Mouse (Mus musculus): Measurements from ENCODE around the gene Tlr7. TPM values are rescaled to one million over a fixed set of nuclear protein-coding genes. Genes with fewer than 3 reads are reported as not detected.
"Not testable (repeated sequence)": the region's sequence is repeated elsewhere in the genome, so short reads cannot be mapped to it uniquely, and the experiment has no call there.

Gene Tlr7
- polyA plus RNA-seq (2016; fragmentation: Nextera tagmentation; extraction: Ambion mirVana): 0.16 and 0.19 TPM in 2 replicates

DNA sequence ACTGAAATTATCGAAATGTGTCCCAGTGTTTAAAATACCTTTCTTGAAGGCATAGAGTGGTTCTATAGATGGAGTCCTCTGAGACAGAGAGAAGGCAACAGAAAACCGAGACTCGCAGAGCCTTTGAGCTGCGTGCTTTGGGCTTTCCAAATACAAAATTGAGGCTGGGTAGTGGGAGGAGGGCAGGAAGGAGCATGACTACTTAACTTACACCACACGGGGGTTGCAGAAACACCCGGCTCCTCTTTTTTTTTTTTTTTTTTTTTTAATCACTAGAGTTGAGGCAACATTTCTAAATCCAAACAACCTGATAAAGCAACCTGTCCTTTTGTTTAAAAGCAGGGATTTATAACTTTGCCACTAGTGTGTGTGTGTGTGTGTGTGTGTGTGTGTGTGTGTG lies at the start of gene Tlr7:
Gene Tlr7, minus strand, starts transcription at position 160 of the 400 bp plus-strand sequence.
- H3K4me1 ChIP-seq: no peaks in the 10 kb centered on the region
- H3K9me3 ChIP-seq: no peaks in the 10 kb centered on the region
- DNase-seq (ENCODE audit: low spot score): no peak
- H3K27me3 ChIP-seq (replicated peaks; ENCODE audit: low read depth, poor library complexity, severe bottlenecking): peaks cover 84% of the 10 kb centered on the region
- H3K27ac ChIP-seq (replicated peaks): no peak within 1 kb of the TSS
- no peak within 1 kb of the TSS for H3K4me3 ChIP-seq
- H3K36me3 ChIP-seq (replicated peaks): no peaks in the 10 kb centered on the region
- 81% methylated on average over 6 of the region's 6 CpGs for WGBS

DNA sequence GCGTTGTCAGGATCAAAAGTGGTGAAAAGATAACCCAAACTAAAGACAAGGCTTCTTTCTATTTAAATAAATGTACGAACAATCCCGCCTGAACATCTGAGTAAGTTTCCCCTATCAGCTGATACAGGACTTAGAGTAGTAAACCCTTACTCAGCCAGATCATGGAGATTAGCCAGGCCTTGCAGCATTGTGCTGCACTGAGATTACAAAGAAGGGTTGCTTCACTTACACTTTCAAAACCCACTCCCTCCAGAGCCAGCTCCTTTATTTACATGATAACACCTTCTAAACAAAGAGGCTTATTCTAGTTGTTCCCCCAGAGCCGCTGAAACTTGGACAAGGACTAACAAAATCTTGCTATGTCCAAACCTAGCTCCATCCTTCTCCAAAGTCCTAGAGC lies 49.7 kb upstream of the Tlr7 start:
- H3K4me1 ChIP-seq: no peaks in the 10 kb centered on the region
- peaks cover 89% of the 10 kb centered on the region for H3K27me3 ChIP-seq (replicated peaks; ENCODE audit: low read depth, poor library complexity, severe bottlenecking)
- no peak for DNase-seq (ENCODE audit: low spot score)
- H3K27ac ChIP-seq (replicated peaks): no peak overlapping the region
- 62% methylated on average over 4 of the region's 4 CpGs for WGBS
- no peaks in the 10 kb centered on the region for H3K36me3 ChIP-seq (replicated peaks)
- no peaks in the 10 kb centered on the region for H3K9me3 ChIP-seq
- H3K4me3 ChIP-seq: no peak overlapping the region

GRCm38 (mm10) chrX:167361231-167361630 lies 30.9 kb upstream of the Tlr7 start:
- peaks cover 94% of the 10 kb centered on the region for H3K27me3 ChIP-seq (replicated peaks; ENCODE audit: low read depth, poor library complexity, severe bottlenecking)
- H3K27ac ChIP-seq (replicated peaks); DNase-seq (ENCODE audit: low spot score); H3K4me1 ChIP-seq; H3K4me3 ChIP-seq; H3K9me3 ChIP-seq: not testable (repeated sequence)
- H3K36me3 ChIP-seq (replicated peaks): peaks cover 15% of the 10 kb centered on the region; the same call in 1 of the 2 replicates
- WGBS: 81% methylated on average over 3 of the region's 3 CpGs

DNA sequence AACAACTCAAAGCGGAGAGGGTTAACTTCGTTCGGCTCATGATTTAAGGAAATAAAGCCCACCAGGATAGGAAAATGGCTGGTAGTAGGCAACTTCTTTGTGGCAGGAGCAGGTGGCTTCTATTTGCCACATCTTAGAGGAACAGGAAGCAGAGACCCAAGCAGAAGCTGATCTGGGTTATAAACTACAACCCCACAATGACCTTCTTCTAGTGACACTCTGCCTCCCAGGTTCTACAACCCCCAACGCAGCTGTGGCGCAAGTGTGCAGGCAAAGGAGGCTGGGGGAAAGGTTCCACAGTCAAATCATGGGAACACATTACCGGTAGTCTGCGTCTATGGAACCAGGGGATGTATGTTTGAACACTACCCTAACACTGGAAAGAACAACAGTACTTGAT lies 29.3 kb upstream of the Tlr7 start:
- peaks cover 95% of the 10 kb centered on the region for H3K27me3 ChIP-seq (replicated peaks; ENCODE audit: low read depth, poor library complexity, severe bottlenecking)
- WGBS: 86% methylated on average over 7 of the region's 7 CpGs
- H3K4me1 ChIP-seq: no peaks in the 10 kb centered on the region
- H3K36me3 ChIP-seq (replicated peaks): peaks cover 15% of the 10 kb centered on the region; the same call in 1 of the 2 replicates
- H3K27ac ChIP-seq (replicated peaks): no peak overlapping the region
- H3K4me3 ChIP-seq: no peak overlapping the region
- no peaks in the 10 kb centered on the region for H3K9me3 ChIP-seq
- DNase-seq (ENCODE audit: low spot score): no peak

GRCm38 (mm10) chrX:167357415-167357814 lies 27.1 kb upstream of the Tlr7 start:
- Histone ChIP-seq H3K4me1 (no peaks in the 10 kb centered on the region), H3K4me3 (no peak overlapping the region), H3K27ac (replicated peaks) (no peak overlapping the region), H3K36me3 (replicated peaks) (peaks cover 13% of the 10 kb centered on the region; the same call in 1 of the 2 replicates), H3K9me3 (no peaks in the 10 kb centered on the region), H3K27me3 (replicated peaks; ENCODE audit: low read depth, poor library complexity, severe bottlenecking) (peaks cover 91% of the 10 kb centered on the region)
- 77% methylated on average over 2 of the region's 2 CpGs for whole genome bisulfite sequencing
- DNase-seq (ENCODE audit: low spot score): no peak

DNA sequence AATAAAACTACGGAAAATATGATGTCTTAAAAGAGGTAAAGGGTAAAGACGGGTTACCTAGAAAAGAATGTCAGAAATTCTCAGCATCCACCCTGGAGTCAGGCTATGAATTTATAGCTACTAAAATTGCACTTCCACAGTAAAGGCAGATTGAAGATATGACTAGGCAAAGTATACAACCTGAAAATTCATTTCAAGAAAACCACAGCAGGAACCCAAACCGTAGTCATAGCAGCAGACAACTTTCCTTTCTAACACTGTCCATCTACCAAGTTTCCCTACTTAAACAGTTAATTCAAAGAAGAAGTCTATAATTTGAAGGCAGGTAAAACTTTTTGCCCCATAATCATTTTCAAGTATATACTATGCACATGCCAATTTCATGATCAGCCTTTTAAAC lies 25.6 kb upstream of the Tlr7 start:
- no peak for DNase-seq (ENCODE audit: low spot score)
- Histone ChIP-seq H3K9me3 (no peaks in the 10 kb centered on the region), H3K4me3 (no peak overlapping the region), H3K36me3 (replicated peaks) (peaks cover under 1% of the 10 kb centered on the region; the same call in 1 of the 2 replicates), H3K27ac (replicated peaks) (no peak overlapping the region), H3K27me3 (replicated peaks; ENCODE audit: low read depth, poor library complexity, severe bottlenecking) (peaks cover 84% of the 10 kb centered on the region), H3K4me1 (no peaks in the 10 kb centered on the region)
- WGBS: 91% methylated on average over 3 of the region's 3 CpGs

GRCm38 (mm10) chrX:167353617-167354016 lies 23.3 kb upstream of the Tlr7 start:
- no peak overlapping the region for H3K27ac ChIP-seq (replicated peaks)
- H3K36me3 ChIP-seq (replicated peaks): peaks cover 4% of the 10 kb centered on the region; the same call in 1 of the 2 replicates
- peaks cover 84% of the 10 kb centered on the region for H3K27me3 ChIP-seq (replicated peaks; ENCODE audit: low read depth, poor library complexity, severe bottlenecking)
- DNase-seq (ENCODE audit: low spot score): no peak
- WGBS: 93% methylated on average over 2 of the region's 2 CpGs
- no peak overlapping the region for H3K4me3 ChIP-seq
- H3K9me3 ChIP-seq: no peaks in the 10 kb centered on the region
- H3K4me1 ChIP-seq: no peaks in the 10 kb centered on the region

DNA sequence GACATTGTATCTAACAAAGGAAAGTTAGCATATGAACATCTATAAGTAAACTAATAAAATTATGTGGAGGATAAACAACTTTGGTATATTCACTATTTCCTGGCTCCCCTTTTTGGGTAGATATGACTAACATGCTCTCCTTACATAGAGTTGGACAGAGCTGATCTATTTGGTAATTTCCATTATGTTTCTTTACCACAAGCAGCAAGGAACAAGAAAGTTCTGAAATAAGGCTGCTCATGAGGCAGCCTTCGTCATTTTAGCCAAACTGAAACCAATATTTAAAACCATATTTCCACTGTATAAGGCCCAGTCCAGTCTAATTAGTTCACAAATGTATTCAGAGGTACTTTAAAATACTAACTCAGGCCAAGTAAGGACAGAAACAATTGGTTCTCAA lies 16.1 kb upstream of the Tlr7 start:
- no peaks in the 10 kb centered on the region for H3K4me1 ChIP-seq
- H3K4me3 ChIP-seq: no peak overlapping the region
- 85% methylated on average over 1 of the region's 1 CpGs for WGBS
- H3K9me3 ChIP-seq: no peaks in the 10 kb centered on the region
- H3K36me3 ChIP-seq (replicated peaks): peaks cover 4% of the 10 kb centered on the region; the same call in 1 of the 2 replicates
- no peak overlapping the region for H3K27ac ChIP-seq (replicated peaks)
- H3K27me3 ChIP-seq (replicated peaks; ENCODE audit: low read depth, poor library complexity, severe bottlenecking): peaks cover 83% of the 10 kb centered on the region
- DNase-seq (ENCODE audit: low spot score): no peak

DNA sequence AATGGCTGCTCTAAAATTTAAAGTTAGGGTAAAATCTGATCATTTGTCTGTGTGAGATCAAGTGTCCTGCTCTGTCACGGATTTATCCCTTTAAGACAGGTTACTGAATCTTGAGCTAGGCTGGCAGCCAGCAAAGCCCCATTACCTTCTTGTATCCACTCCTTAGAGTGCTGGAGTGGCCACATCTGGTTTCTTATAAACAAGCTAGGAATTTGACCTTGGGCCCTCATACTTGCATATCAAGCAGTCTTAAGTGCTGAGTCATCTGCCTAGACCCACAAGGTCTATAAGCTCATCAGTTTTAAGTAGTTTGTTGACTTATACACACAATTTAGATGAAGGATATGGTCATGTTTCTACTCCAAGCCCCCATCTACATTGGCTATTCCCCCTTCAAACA lies 14.0 kb upstream of the Tlr7 start:
- Histone ChIP-seq H3K27ac (replicated peaks) (no peak overlapping the region), H3K36me3 (replicated peaks) (no peaks in the 10 kb centered on the region), H3K4me1 (no peaks in the 10 kb centered on the region), H3K9me3 (no peaks in the 10 kb centered on the region), H3K27me3 (replicated peaks; ENCODE audit: low read depth, poor library complexity, severe bottlenecking) (peaks cover 86% of the 10 kb centered on the region), H3K4me3 (no peak overlapping the region)
- no peak for DNase-seq (ENCODE audit: low spot score)
- WGBS: 86% methylated on average over 1 of the region's 1 CpGs

DNA sequence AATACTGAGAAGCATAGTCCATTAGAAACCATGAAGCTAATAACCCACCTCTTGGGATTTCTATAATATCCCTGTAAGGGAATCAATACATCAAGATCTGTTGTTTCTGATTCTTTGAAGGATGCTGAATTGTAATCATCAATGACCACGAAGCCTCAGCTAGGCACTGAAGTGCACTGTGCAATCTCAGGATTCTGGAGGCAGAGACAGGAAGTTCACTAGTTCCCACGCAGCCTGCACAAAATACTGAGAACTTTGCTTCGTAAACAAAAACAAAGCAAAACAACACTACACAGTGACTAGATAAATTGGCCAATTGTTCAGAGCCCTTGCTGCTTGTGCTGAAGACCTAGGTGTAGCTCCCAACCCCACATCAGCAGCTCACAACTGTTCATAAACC lies 11.5 kb upstream of the Tlr7 start:
- Histone ChIP-seq H3K36me3 (replicated peaks) (no peaks in the 10 kb centered on the region), H3K27me3 (replicated peaks; ENCODE audit: low read depth, poor library complexity, severe bottlenecking) (peaks cover 87% of the 10 kb centered on the region), H3K4me1 (no peaks in the 10 kb centered on the region), H3K4me3 (no peak overlapping the region), H3K27ac (replicated peaks) (no peak overlapping the region), H3K9me3 (no peaks in the 10 kb centered on the region)
- WGBS: 83% methylated on average over 3 of the region's 3 CpGs
- DNase-seq (ENCODE audit: low spot score): no peak

- Histone ChIP-seq H3K27ac (replicated peaks) (no peak overlapping the region), H3K4me1 (no peaks in the 10 kb centered on the region), H3K36me3 (replicated peaks) (no peaks in the 10 kb centered on the region), H3K4me3 (no peak overlapping the region), H3K9me3 (no peaks in the 10 kb centered on the region), H3K27me3 (replicated peaks; ENCODE audit: low read depth, poor library complexity, severe bottlenecking) (peaks cover 83% of the 10 kb centered on the region)
- WGBS: 88% methylated on average over 2 of the region's 2 CpGs
- no peak for DNase-seq (ENCODE audit: low spot score)
Measured at GRCm38 (mm10) chrX:167340190-167340589, 9.8 kb upstream of the Tlr7 start.

GRCm38 (mm10) chrX:167337990-167338389 lies 7.6 kb upstream of the Tlr7 start:
- 90% methylated on average over 1 of the region's 1 CpGs for WGBS
- DNase-seq (ENCODE audit: low spot score): no peak

GRCm38 (mm10) chrX:167334571-167334970 lies 4.2 kb upstream of the Tlr7 start:
- peaks cover 80% of the 10 kb centered on the region for H3K27me3 ChIP-seq (replicated peaks; ENCODE audit: low read depth, poor library complexity, severe bottlenecking)
- H3K4me3 ChIP-seq: no peak overlapping the region
- H3K27ac ChIP-seq (replicated peaks): no peak overlapping the region
- H3K36me3 ChIP-seq (replicated peaks): no peaks in the 10 kb centered on the region
- H3K4me1 ChIP-seq: no peaks in the 10 kb centered on the region
- no peak for DNase-seq (ENCODE audit: low spot score)
- no peaks in the 10 kb centered on the region for H3K9me3 ChIP-seq
- WGBS: 90% methylated on average over 1 of the region's 1 CpGs

More at GRCm38 (mm10) chrX:167337990-167338389, 7.6 kb upstream of the Tlr7 start:
- Histone ChIP-seq H3K27me3 (replicated peaks; ENCODE audit: low read depth, poor library complexity, severe bottlenecking) (peaks cover 81% of the 10 kb centered on the region), H3K4me1 (no peaks in the 10 kb centered on the region), H3K9me3 (no peaks in the 10 kb centered on the region), H3K4me3 (no peak overlapping the region), H3K27ac (replicated peaks) (no peak overlapping the region), H3K36me3 (replicated peaks) (no peaks in the 10 kb centered on the region)

Data from embryonic facial prominence, embryonic 10.5 days (tissue).